Comparison of ENCODE assay signal across 8 mouse cellular contexts in the genomic region with DNA sequence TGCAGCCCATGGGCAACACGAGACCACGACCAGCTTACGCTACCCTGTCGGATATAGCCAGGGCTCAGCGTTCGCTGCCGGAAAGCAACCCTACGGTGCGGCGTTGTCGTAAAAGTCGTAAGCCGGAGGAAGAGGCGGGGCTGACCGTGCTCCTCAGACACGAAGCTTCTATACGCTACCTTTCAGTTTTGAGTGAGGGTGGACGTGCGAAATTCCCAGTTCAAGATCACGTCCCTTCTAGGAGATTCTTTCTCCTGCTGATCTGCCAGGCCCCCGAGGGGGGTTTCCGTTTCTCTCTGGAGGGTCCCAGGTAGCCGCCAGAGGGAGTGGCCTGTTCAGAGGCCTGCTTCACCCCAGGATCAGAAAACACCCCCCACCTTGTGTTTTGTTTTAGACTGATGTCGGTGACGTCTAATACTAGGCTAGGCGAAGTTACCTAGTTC. TPM values are rescaled to one million over a fixed set of nuclear protein-coding genes. Genes with fewer than 3 reads are reported as not detected.
DNase-seq lines count a peak whose midpoint lies in the region; ATAC-seq and TF ChIP-seq lines count a peak whose summit lies in the region.

A gene (minus strand): TSS at position 169 of the 443 bp plus-strand sequence.

- no peaks in the 10 kb centered on the region for H3K9me3 ChIP-seq in ES-Bruce4 (replicated peaks; ENCODE audit: control insufficient read depth, insufficient read depth, low read length, poor library complexity, severe bottlenecking)
- H3K9me3 ChIP-seq in forebrain, embryonic 13.5 days (replicated peaks) = no peaks in the 10 kb centered on the region
- H3K9me3 ChIP-seq in liver, postnatal 0 days (ENCODE audit: low read length) = no peaks in the 10 kb centered on the region
- no peaks in the 10 kb centered on the region for H3K9me3 ChIP-seq in neural tube, embryonic 14.5 days (ENCODE audit: control insufficient read depth, low read length)

- intact Hi-C loops in heart, postnatal 10 days (cut with DNase I) = no loop called here

- H3K4me2 ChIP-seq in forebrain, embryonic 13.5 days = peak within 1 kb of the TSS; percentile 95
- peak within 1 kb of the TSS; percentile 97 for H3K4me2 ChIP-seq in liver, postnatal 0 days (ENCODE audit: low read depth, low read length)
- H3K4me2 ChIP-seq in neural tube, embryonic 14.5 days (ENCODE audit: low read depth, low read length) = peak within 1 kb of the TSS; percentile 92

- peak within 1 kb of the TSS; percentile 98 for H3K4me3 ChIP-seq in ES-Bruce4 (ENCODE audit: low read depth, low read length)
- peak within 1 kb of the TSS; percentile 78 for H3K4me3 ChIP-seq in forebrain, embryonic 13.5 days
- peak within 1 kb of the TSS; percentile 83 for H3K4me3 ChIP-seq in liver, postnatal 0 days (ENCODE audit: low read depth, low read length)
- peak within 1 kb of the TSS; percentile 72 for H3K4me3 ChIP-seq in neural tube, embryonic 14.5 days (ENCODE audit: low read depth, low read length)

- H3K27me3 ChIP-seq in ES-Bruce4 (ENCODE audit: control insufficient read depth, insufficient read depth, low read length, poor library complexity, severe bottlenecking) = no peaks in the 10 kb centered on the region
- no peaks in the 10 kb centered on the region for H3K27me3 ChIP-seq in forebrain, embryonic 13.5 days
- H3K27me3 ChIP-seq in liver, postnatal 0 days (ENCODE audit: insufficient read depth, low read length) = no peaks in the 10 kb centered on the region
- no peaks in the 10 kb centered on the region for H3K27me3 ChIP-seq in neural tube, embryonic 14.5 days (ENCODE audit: control insufficient read depth, insufficient read depth, low read length)

- no peak for TF ChIP-seq CTCF in ES-Bruce4 (IDR thresholded peaks at IDR 0.05; ENCODE audit: low read depth, low read length)
- peak; percentile 14 for TF ChIP-seq CTCF in liver, postnatal 0 days (IDR thresholded peaks at IDR 0.05; ENCODE audit: low read depth)

- H3K27ac ChIP-seq in ES-Bruce4 (ENCODE audit: insufficient read depth, low read length) = peak within 1 kb of the TSS; percentile 87
- peak within 1 kb of the TSS; percentile 91 for H3K27ac ChIP-seq in forebrain, embryonic 13.5 days
- peak within 1 kb of the TSS; percentile 92 for H3K27ac ChIP-seq in liver, postnatal 0 days (ENCODE audit: low read depth)
- H3K27ac ChIP-seq in neural tube, embryonic 14.5 days (ENCODE audit: low read depth, low read length) = peak within 1 kb of the TSS; percentile 88

- under 1% methylated on average over 26 of the region's 26 CpGs for WGBS in forebrain, embryonic 13.5 days
- under 1% methylated on average over 26 of the region's 26 CpGs for WGBS in large intestine, adult 2 months
- WGBS in liver, postnatal 0 days (ENCODE audit: insufficient replicate concordance) = under 1% methylated on average over 26 of the region's 26 CpGs
- whole genome bisulfite sequencing in neural tube, embryonic 14.5 days = under 1% methylated on average over 26 of the region's 26 CpGs

- peak; percentile 78 for ATAC-seq in cerebellum, adult (ENCODE audit: insufficient number of reproducible peaks, low FRiP score, low TSS enrichment)
- ATAC-seq in forebrain, embryonic 13.5 days = peak; percentile 96
- ATAC-seq in liver, postnatal 0 days = peak; percentile 97
- peak; percentile 95 for ATAC-seq in neural tube, embryonic 14.5 days (ENCODE audit: low read depth)

- peak; percentile 20 for TF ChIP-seq POLR2A in ES-Bruce4 (IDR thresholded peaks at IDR 0.05; ENCODE audit: insufficient read depth, low read length)

- H3K9ac ChIP-seq in ES-Bruce4 (ENCODE audit: low read depth, poor library complexity, severe bottlenecking) = peak within 1 kb of the TSS; percentile 87
- peak within 1 kb of the TSS; percentile 89 for H3K9ac ChIP-seq in forebrain, embryonic 13.5 days
- H3K9ac ChIP-seq in liver, postnatal 0 days (replicated peaks) = peak within 1 kb of the TSS; percentile 86
- H3K9ac ChIP-seq in neural tube, embryonic 14.5 days (replicated peaks; ENCODE audit: low read depth, low read length) = peak within 1 kb of the TSS; percentile 89

- peak; percentile 33; the same call in 1 of the 2 replicates for TF ChIP-seq EP300 in ES-Bruce4 (IDR thresholded peaks at IDR 0.05; ENCODE audit: insufficient read depth, low read depth, low read length)
- TF ChIP-seq EP300 in liver, postnatal 0 days (IDR thresholded peaks at IDR 0.05; ENCODE audit: low read depth) = no peak; the same call in 1 of the 2 replicates

- H3K4me1 ChIP-seq in ES-Bruce4 (ENCODE audit: control insufficient read depth, insufficient read depth, low read length) = no peaks in the 10 kb centered on the region
- H3K4me1 ChIP-seq in forebrain, embryonic 13.5 days = peaks cover 17% of the 10 kb centered on the region
- H3K4me1 ChIP-seq in liver, postnatal 0 days (ENCODE audit: insufficient read depth) = peaks cover 13% of the 10 kb centered on the region
- H3K4me1 ChIP-seq in neural tube, embryonic 14.5 days (ENCODE audit: control insufficient read depth, insufficient read depth, low read length) = peaks cover 18% of the 10 kb centered on the region

- H3K36me3 ChIP-seq in ES-Bruce4 (ENCODE audit: control insufficient read depth, insufficient read depth, low read length, poor library complexity, severe bottlenecking) = peaks cover 46% of the 10 kb centered on the region
- H3K36me3 ChIP-seq in forebrain, embryonic 13.5 days (ENCODE audit: poor library complexity, severe bottlenecking) = peaks cover 54% of the 10 kb centered on the region
- H3K36me3 ChIP-seq in liver, postnatal 0 days (replicated peaks; ENCODE audit: insufficient read depth, low read length) = peaks cover 27% of the 10 kb centered on the region
- peaks cover 25% of the 10 kb centered on the region; the same call in 1 of the 2 replicates for H3K36me3 ChIP-seq in neural tube, embryonic 14.5 days (ENCODE audit: control insufficient read depth, insufficient read depth, low read length)

- peak; percentile 96 to 97 for DNase-seq in heart, postnatal 10 days
- peak; percentile 76 for DNase-seq in large intestine, adult 2 months (ENCODE audit: low read depth, low spot score)
- peak; percentile 95 for DNase-seq in liver, postnatal 0 days
- peak; percentile 95 for DNase-seq in testis, postnatal 10 days (ENCODE audit: low spot score)

RNA-seq across cellular contexts. Expression of the gene that starts here (rescaled TPM):
- 169 and 170 TPM in 2 replicates for polyA plus RNA-seq in ES-Bruce4 (2011; ENCODE audit: insufficient read depth, insufficient read length, low read depth, missing spikeins)
- polyA plus RNA-seq in forebrain, embryonic 13.5 days (2015; fragmentation: Nextera tagmentation; extraction: Ambion mirVana) = 162 and 167 TPM in 2 replicates
- total RNA-seq in heart, postnatal 10 days (2021) = 10 to 100 TPM; 43.6 to 44.1 TPM
- polyA plus RNA-seq in large intestine, adult 2 months (2012; rRNA removed) = 60.1 and 80.7 TPM in 2 replicates
- polyA plus RNA-seq in liver, postnatal 0 days (2015; fragmentation: Nextera tagmentation; extraction: Ambion mirVana) = 95.6 and 99.6 TPM in 2 replicates
- 97.2 and 110 TPM in 2 replicates for polyA plus RNA-seq in neural tube, embryonic 14.5 days (2014; fragmentation: Nextera tagmentation; extraction: Ambion mirVana)

Comparison
In these comparisons a context has a peak if more than half of its experiments do, and no peak if none do; other contexts are left out.
1. Peak in every context shown above with its lines: DNase-seq, ATAC-seq, H3K4me3 ChIP-seq and H3K27ac ChIP-seq.